Mouse (Mus musculus) myocyte (in vitro differentiated cells): ENCODE measurements at regions not wholly inside any gene's neighbourhood (a gene's known extent, or its start where the extent isn't known, plus 50 kb on each side); places are given as distances from the start of the nearest gene placed in this dataset.

Source experiments
- CEBPB ChIP-seq: IDR thresholded peaks from 2 replicates; pipeline ENCODE4 v1.6.1; 2011; ENCODE audit warnings: mild to moderate bottlenecking, moderate library complexity; ENCODE audit not compliant: poor library complexity, insufficient read depth, severe bottlenecking
- E2F4 ChIP-seq: IDR thresholded peaks from one replicate; pipeline ENCODE4 v1.6.1; 2011; ENCODE audit warnings: mild to moderate bottlenecking, control low read depth, moderate library complexity; ENCODE audit not compliant: insufficient read depth
- MAX ChIP-seq: IDR thresholded peaks from one replicate; pipeline ENCODE4 v1.6.1; 2011; ENCODE audit warnings: low read depth, mild to moderate bottlenecking, control low read depth
- MYOD1 ChIP-seq, 3 experiments: IDR thresholded peaks; one replicate each; pipeline ENCODE4 v1.6.1; 2011; ENCODE audit warnings: control low read depth in 2 of 3, low read depth in 2 of 3, mild to moderate bottlenecking in 2 of 3, moderate library complexity in 1 of 3; ENCODE audit not compliant: insufficient read length in 2 of 3, control insufficient read depth in 1 of 3
- POLR2A ChIP-seq: IDR thresholded peaks from one replicate; pipeline ENCODE4 v1.6.1; 2011; ENCODE audit warnings: low read depth, mild to moderate bottlenecking, control low read depth, moderate library complexity; ENCODE audit not compliant: insufficient read length
- POLR2AphosphoS2 ChIP-seq: IDR thresholded peaks from one replicate; pipeline ENCODE4 v1.6.1; 2011; ENCODE audit warnings: low read depth, control low read depth; ENCODE audit not compliant: insufficient read length
- TCF12 ChIP-seq: IDR thresholded peaks from one replicate; pipeline ENCODE4 v1.6.1; 2011; ENCODE audit warnings: mild to moderate bottlenecking, control low read depth; ENCODE audit not compliant: poor library complexity, insufficient read depth, severe bottlenecking
- USF1 ChIP-seq: IDR thresholded peaks from one replicate; pipeline ENCODE4 v1.6.1; 2011; ENCODE audit warnings: low read depth, mild to moderate bottlenecking, control low read depth, moderate library complexity

GRCm38 (mm10) chr10:118588198-118588597 is 147.4 kb downstream of the Ifng start:
- TF ChIP-seq USF1 (no peak), POLR2A (no peak), POLR2AphosphoS2 (no peak), TCF12 (no peak), MYOD1 (IDR thresholded peaks at IDR 0.05; ENCODE audit: control insufficient read depth in 1 of 3, insufficient read length in 2 of 3, low read depth in 2 of 3) (peak in 2 of 3 experiments; percentile 34 to 72), MAX (no peak), E2F4 (no peak), CEBPB (no peak)
